Mouse (Mus musculus): ENCODE data around the gene Gpa33. TPM values are rescaled to one million over a fixed set of nuclear protein-coding genes. Genes with fewer than 3 reads are reported as not detected.
A peak's percentile ranks its signal among the peaks of the same experiment; 100 is the strongest.

Gene Gpa33
- total RNA-seq, 2 experiments from 2014 or later = not detected

DNA sequence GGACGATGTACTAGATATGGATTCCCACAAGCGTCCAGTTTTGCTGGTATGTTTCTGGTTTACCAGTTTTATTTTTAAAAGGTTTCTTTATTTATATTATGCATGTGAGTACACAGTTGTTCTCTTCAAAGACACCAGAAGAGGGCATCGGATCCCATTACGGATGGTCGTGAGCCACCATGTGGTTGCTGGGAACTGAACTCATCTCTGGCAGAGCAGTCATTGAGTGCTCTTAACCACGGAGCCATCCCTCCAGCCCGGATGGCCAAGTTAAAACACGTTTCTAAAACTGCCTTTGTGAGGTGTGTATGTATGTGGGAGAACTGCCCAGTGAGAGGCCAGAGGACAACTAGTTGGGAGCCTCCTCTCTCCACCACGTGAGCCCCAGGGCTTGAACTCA is 28.6 kb downstream of the Gpa33 start:
- intact Hi-C loops (cut with DNase I) = loop anchor here (10.0 kb wide), 2 partner anchors 184 to 524 kb away; partner anchors contain the start of gene Mpzl1

DNA sequence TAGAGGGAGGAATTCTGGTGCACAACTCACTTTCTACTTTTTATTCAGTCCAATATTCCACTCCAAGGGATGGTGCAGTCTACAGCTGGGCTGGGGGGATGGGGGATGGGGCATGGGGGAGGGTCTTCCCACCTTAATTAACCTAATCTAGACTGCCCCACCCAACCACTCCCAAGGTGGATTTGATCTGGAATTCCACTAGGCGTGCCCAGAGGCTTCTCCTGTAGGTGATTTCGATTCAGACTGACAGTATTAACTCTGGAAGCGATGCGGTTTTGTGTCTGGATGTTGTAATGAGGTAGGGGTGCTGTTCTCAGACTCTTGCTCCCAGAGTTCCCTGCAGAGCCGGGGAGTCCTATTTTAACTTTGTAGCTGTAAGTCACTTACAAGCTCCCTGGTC is 30.1 kb downstream of the Gpa33 start:
- intact Hi-C loops (cut with DNase I) = loop anchor here (1.0 to 2.0 kb wide), 3 partner anchors 95 to 201 kb away; partner anchors contain the start of gene Ildr2
- DNase-seq = no peak

More for the DNA sequence above, 28.6 kb downstream of the Gpa33 start:
- no peak for DNase-seq

DNA sequence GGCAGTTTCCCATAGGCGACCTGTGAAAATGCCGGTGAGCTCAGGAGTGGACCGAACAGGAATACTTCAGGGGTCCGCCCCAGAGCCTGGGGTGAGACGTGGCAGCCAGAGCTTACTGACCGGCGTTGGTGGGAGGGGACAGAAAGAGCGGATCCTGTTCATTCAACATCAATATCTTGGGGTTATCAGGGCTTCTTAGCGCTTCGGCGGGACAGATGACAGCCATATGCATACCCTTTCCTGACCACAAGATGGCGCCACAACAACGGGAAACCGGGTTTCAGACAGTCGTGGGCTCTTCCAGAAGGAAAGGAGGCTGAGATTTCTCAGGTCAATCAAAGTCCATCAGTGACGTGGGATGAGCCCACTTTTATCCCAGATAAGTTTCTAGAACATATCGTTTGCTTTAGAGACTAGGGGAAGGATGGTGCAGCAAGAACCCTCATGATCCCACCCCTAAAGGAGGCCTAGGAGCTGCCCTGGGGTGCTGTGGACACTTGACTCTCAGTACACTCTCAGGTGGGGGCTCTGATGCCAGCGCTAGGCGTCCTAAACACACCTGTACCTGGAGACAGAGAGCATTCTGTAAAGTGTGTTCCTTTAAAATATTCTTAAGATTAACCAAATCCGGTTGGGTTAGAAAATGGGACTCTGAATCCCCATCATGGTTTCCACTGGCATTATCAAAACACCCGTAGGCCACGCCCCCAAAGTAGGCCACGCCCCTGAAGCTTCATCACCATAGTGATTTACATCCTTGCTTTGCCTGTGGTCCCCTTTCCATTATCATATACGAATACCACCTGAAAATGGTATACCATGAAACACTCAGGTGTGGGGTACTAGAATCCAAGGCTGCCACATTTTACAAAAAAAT is 30.8 kb downstream of the Gpa33 start:
- DNase-seq = peak; percentile 76 to 88
- intact Hi-C loops (cut with DNase I) = loop anchor here (1.0 to 2.0 kb wide), 3 partner anchors 94 to 200 kb away; partner anchors contain the start of gene Ildr2

DNA sequence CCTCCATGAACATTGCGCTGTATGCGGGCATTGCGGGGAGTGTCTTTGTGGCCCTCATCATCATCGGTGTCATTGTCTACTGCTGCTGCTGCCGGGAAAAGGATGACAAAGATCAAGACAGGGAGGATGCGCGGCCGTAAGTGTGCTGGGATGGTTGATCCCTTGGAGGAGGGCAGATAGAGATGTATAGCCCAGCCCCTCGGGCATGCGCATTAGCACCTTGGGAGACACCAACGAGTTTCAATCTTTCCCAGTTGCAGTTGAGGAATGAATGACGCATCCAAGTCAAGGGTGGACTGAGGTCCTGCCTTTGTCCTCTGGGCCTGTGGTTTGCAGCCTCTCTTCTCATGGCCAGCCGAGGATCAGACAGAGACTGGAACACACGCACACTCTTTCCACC is 34.5 kb downstream of the Gpa33 start:
- no peak for DNase-seq
- intact Hi-C loops (cut with DNase I) = no loop called here

DNA sequence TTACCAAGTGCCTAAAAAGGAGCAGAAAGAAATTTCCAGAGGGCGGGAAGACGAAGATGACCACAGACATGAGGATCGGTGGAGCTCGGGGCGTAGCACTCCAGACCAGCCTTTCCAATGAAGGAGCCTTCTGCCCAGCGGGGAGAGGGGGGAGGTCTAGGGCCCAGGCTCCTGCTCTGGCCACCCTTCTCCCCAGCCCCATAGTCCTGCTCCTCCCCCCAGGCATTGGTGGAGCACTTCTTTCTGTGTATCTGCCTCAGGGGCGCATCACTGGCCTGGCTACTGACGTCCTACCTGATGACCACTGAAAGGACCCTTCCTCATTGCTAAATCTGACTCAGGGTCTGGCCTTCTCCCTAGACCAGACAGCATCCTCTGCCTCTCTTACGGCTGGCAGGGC is 35.1 kb downstream of the Gpa33 start:
- no peak for DNase-seq
- intact Hi-C loops (cut with DNase I) = no loop called here

DNA sequence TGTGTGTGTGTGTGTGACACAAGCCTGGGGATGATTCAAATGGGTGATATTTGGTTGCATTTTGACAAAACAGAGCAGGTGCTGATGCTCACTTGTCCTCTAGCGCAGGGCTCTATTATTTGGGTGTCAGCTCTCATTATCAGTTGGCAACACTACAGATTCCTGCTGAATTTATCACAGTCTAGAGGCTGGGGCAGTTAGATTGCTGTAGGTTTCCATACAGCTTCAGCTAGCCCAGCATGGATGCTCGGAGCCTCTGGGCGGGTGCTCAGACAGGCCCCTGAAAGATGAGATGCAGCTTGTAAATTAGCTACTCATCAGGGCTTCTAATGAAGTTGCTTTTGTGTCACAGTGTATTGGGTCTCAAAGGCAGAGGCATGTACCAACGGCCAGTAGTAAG is 37.4 kb downstream of the Gpa33 start:
- no peak for DNase-seq
- intact Hi-C loops (cut with DNase I) = no loop called here

DNA sequence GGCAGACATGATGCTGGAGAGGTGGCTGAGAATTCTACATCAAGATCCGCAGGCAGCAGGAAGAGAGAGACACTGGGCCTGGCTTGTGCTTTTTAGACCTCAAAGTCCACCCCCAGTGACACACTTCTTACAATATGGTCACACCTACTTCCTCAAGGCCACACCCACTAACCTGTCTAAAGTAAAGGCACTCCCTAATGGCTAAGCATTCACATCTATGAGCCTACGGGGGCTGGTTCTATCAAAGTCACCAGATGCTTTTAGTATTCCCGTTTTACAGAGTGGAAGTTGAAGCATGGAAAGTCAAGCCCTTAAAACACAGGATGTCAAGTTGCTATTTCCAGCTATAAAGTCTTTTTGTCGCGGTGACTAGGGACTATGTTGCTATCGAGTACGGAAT is 38.0 kb downstream of the Gpa33 start:
- DNase-seq = no peak
- intact Hi-C loops (cut with DNase I) = no loop called here

DNA sequence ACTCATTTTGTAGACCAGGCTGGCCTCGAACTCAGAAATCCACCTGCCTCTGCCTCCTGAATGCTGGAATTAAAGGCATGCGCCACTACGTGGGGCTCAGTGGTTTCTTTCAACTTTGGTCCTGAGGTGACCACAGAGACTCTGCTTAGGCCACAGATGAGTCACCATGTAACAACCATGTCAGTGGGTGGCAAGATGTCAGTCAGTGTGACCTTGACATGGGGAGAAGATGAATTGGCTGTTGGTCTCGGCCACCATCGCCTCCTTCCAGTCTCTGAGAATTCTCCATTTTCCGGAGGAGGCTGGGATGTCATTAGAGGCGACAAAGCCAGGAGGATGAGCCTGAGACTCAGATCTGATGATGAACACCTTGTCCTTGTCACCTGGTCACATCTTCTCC is 39.7 kb downstream of the Gpa33 start:
- intact Hi-C loops (cut with DNase I) = no loop called here
- no peak for DNase-seq

DNA sequence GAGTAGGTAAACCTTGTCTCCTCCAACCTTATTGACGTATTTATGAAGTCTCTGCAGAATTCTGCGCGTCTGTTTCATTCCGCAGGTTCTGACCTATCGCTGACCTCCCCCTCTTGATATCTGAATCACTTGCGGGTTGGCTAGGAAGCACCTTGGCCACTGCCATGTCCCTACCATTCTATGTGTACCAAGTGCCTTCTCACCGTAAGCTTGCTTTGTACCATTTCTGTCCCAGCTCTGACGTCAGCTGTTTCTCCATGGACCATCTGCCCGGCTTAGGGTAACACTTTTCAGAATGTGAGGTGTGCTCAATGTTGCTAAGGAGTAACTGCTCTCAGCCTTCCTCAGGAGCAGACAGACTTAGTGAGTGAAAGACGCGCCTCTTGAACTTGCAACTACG is 40.8 kb downstream of the Gpa33 start:
- no peak for DNase-seq
- intact Hi-C loops (cut with DNase I) = no loop called here

DNA sequence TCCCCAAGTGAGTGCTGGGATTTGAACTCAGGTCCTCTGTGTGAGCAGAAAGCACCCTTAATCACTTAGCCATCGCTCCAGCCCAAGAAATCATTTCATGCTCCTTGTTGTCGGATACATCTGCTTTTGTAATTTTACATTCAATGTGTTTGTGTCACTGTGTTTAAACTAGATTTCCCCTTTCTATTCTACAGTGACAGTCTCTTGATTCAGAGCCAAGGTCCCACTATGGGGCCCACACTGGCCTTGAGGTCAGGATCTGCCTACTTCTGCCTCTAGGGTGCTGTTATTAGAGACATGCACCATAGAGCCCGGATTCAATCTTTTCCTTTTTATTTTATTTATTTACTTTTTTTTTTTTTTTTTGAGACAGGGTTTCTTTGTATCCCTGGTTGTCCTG is 43.0 kb downstream of the Gpa33 start:
- DNase-seq = no peak
- intact Hi-C loops (cut with DNase I) = no loop called here

DNA sequence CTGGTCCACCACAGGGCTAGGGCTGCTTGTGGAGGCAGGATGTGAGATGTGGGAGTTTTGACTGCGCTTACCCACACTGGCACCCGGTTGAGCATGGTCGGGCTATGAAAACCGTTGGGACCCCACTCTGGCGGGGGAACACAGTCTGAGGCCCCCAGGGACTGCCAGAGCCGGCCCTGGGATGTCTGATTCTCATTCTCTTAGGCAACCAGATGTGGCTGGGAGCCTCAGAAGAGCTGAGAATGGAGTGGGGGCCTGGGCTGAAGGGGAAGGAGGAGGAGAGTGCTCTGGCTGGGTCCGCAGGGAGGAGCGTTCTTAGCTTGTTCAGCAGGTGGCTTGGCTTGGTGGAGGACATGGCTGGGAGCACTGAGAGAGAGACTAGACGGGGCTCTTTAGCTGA is 43.6 kb downstream of the Gpa33 start:
- intact Hi-C loops (cut with DNase I) = no loop called here
- DNase-seq = no peak

DNA sequence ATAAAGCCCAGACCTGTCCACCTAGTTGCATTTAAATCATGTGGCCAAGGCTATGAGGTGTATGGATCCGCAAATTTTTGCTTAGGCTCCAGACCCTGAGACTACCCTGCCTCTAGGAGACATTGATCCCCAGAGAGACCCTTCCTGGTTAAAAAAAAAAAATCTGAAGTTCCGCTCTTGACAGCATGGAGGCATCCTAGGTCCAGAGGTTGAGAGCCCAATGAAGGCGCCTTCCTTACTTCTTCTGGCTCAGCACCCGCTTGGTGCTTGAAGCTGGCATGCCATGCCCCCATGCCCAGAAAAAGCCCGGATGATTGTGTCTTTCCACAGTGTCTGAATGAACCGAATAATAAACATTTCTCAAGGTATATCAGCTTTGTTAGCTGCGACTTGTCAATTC is 51.5 kb downstream of the Gpa33 start:
- intact Hi-C loops (cut with DNase I) = no loop called here
- DNase-seq = no peak

DNA sequence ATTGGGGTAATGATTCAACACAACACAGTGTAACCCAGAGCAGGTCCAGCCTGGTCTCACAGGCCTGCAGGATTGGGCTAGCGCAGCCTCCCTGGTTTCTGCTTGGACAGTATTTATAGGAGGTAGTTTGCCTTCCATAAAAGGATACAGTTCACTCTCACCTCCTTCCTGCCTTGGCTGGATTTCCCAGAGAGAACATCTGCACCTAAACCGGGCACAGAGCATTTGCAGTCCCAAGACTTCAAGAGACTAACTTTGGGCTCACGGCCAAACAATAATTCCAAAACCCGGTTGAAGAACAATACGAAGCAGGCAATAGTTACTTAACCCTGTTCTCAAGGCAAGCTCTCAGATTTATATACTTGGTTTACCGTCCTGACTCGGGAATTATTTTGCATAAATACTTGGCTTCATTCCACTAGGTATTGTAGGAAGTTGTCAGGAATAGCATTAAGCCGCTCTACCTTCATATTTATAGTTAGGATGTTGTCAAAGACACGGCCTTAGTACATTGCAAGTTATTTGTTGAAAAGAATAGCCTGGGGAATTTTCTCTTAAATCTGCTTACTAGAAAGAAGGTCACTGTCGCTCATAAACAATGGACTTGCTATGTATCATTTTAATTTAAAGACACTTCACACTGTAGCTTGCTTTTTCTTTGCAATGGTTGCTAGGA is 53.1 kb downstream of the Gpa33 start:
- DNase-seq = peak; percentile 15 to 30
- intact Hi-C loops (cut with DNase I) = no loop called here

DNA sequence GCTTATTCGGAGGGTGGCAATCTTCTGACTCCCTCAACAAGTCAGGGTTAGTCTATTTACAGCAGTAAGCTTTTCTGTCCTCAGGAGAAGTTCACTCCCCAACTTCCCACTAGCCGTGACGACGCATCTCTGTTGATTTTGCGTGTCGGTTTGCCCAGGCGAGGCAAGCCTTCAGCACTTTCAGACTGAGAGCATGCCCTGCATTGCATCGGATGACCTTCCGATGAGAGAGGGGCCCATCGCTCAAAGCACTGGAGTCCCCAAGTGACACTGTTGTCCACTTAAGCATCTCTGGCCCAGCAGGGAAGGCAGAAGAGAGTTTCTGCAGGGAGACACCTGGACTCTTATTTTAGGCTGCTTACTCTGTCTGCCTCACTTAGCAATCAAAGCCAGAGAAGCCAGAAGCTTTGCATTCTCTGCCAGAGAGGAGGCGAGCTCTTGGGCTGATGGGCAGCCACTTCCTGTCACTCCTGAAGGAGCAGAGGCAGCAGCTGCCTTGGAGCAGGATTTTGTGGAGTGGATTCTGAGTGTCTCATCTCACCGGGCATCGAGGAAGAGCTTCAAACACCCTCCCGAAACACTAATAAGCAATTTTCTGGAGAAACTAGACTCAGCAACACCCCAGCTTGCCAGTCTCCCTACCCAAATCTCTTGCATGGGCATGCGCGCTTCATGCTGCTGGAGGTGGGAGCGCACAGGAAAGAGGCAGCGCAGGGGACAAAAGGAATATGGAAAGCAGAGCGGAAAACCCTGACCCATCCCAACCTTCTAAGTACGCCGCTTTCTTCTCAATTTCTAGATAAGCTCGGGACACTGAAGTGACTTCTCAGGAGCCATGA is 54.6 kb downstream of the Gpa33 start:
- DNase-seq = no peak
- intact Hi-C loops (cut with DNase I) = no loop called here

DNA sequence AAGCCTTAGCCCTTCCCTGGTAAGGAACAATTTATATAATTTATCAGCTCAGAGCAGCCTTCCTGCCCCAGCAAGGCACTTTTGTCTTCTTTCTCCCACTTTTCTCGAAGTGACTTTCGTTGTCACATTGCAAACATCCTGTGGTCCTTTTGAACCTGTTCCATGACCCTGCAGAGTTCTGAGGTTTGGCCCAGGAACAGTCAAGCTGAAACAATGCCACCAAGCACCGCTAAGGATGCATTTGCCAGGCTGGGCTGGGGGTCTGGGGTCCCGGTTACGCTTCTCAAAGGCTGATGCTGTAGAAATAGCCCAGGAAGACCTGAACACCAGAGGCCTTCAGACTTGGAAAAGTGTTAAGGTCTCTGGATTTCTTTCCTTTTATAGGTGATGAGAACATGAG is 55.3 kb downstream of the Gpa33 start:
- DNase-seq = no peak
- intact Hi-C loops (cut with DNase I) = no loop called here

DNA sequence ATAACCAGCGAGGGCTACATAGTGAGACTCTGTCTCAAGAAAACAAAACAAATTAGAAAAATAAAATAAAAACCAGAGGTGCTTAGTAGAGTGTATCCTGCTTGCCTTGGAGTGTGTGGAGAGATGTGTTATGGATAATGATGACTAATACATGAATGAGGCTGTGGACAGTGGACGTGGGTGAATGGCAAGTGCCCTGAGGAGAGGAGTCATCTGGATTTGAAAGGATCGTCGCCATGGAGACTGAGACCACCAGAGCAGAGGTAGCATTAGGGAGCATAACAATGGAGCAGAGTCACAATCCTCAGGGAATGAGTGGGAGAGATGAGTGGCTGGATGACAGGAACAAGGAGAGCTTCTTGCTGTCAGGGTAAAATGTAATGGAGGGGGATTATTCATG is 59.8 kb downstream of the Gpa33 start:
- intact Hi-C loops (cut with DNase I) = no loop called here
- no peak for DNase-seq

DNA sequence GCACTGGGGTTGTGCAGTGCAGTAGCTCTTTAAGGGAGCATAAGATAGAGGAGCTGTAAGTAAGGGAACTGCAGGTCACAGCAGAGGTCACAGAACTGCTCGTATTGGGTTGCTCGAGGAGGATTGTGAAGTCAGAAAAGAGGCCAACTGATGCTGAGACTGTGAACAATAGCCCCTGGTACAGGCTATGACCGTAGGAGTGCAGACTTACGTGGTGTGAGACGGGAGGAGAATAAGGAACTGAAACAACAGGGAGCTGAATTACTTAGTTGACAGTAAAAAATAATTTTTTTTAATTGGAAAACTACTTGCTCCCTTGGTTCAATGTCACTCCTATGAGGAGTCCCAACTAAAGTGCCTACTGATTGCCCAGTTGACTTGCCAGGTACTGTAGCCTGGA is 74.1 kb downstream of the Gpa33 start:
- intact Hi-C loops (cut with DNase I) = no loop called here
- DNase-seq = no peak

DNA sequence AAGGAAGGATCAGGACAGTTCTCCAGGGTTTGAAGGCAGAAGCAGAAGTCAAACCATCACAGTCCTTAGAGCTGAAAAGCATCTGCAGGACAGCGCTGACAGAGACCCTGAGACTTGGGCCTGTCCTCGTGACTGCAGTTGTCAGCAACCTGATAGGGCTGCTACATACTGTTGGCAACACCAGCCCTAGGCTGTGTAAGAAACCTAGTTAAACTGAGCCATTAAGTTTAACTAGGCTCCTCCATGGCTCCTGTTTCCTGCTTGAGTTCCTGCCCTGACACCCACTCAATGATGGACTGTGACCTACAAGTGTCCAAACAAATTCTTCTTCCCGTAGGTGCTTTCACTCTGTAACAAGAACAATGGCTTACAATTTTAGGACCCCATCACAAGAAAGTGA is 75.1 kb downstream of the Gpa33 start:
- intact Hi-C loops (cut with DNase I) = no loop called here

DNA sequence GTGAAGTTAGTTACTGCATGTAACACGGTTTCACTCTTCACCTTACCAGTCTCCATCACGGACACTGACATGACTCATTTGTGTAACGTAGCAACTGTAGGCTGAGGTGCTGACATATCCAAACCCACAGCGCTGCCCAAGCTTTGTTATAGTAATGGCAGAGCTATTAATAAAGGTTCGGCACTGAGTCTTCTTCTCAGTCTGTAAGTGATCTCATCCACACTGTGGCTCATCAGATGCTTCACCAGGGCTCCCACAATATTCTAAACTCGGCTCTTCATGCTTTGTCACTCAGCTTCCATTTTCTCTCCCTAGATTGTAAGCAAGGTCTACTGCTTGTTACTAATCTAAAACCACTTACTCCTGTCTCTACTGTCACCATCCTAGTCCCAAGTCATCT is 79.3 kb downstream of the Gpa33 start:
- DNase-seq = no peak
- intact Hi-C loops (cut with DNase I) = no loop called here

More for the DNA sequence above, 75.1 kb downstream of the Gpa33 start:
- no peak for DNase-seq

DNA sequence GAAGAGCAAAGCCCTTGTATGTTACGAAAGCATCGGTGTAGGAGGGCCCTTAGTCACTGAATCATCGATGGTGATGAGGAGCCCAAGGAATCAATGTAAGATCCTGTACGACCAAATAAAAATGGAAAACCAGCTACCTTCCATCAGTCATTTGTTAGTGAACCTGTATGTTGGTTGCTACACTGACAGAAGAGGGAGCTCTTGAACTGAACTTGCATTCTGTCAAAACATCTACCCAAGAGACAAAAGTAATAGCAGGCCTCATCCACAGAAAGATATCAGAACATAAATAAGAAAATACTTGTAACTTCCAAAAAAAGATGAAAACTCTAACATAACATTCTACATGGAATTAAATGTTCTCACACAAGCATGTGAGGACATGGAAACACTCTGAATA is 84.1 kb downstream of the Gpa33 start:
- DNase-seq = no peak
- intact Hi-C loops (cut with DNase I) = no loop called here

All from heart, postnatal 14 days (tissue).